Mouse (Mus musculus) embryonic fibroblast, embryonic 13.5 days (primary cell): Measurements from ENCODE around the gene Kcnh6.
"Not testable (repeated sequence)": the region's sequence is repeated elsewhere in the genome, so short reads cannot be mapped to it uniquely, and the experiment has no call there.

Experiments
- CTCF ChIP-seq: IDR thresholded peaks from 2 replicates; pipeline ENCODE4 v1.5.1; 2011; ENCODE audit warnings: mild to moderate bottlenecking, control low read depth, low read length, moderate library complexity, borderline replicate concordance; ENCODE audit not compliant: insufficient read depth
- POLR2A ChIP-seq: IDR thresholded peaks from 2 replicates; pipeline ENCODE4 v1.6.1; 2011; ENCODE audit warnings: low read depth, mild to moderate bottlenecking, control low read depth, low read length, moderate library complexity

GRCm38 (mm10) chr11:106066616-106067015 lies 58.7 kb downstream of the Kcnh6 start:
- not testable (repeated sequence) for TF ChIP-seq CTCF, POLR2A
